Mouse (Mus musculus) midbrain, postnatal 0 days (tissue): ENCODE results near the gene 2700097O09Rik. TPM values are rescaled to one million over a fixed set of nuclear protein-coding genes. Genes with fewer than 3 reads are reported as not detected.

Experiments used
- ATAC-seq: fragments of 200-750 bp; cut with Nextera tagmentation; 2 replicates; pipeline ENCODE4 v1.8.0; 2017; ENCODE audit warnings: moderate number of reproducible peaks, mild to moderate bottlenecking, moderate TSS enrichment, moderate library complexity; ENCODE audit not compliant: low FRiP score
- DNase-seq: peaks from one replicate; pipeline ENCODE4 v3.0.0-alpha.2; 2015; ENCODE audit warnings: low spot score
- H3K27ac ChIP-seq: fragments of 300-500 bp; sonication (generic); 2 replicates; pipeline ENCODE4 v1.5.1; 2014; ENCODE audit warnings: low read depth, mild to moderate bottlenecking, low read length, mixed read lengths
- H3K27me3 ChIP-seq: fragments of 300-500 bp; sonication (generic); 2 replicates; pipeline ENCODE4 v1.6.1; 2014; ENCODE audit warnings: low read length, control low read depth, mixed read lengths; ENCODE audit not compliant: insufficient read depth
- H3K36me3 ChIP-seq: fragments of 300-500 bp; sonication (generic); 2 replicates; pipeline ENCODE4 v1.6.1; 2014; ENCODE audit warnings: low read length, control low read depth, mixed read lengths; ENCODE audit not compliant: insufficient read depth
- H3K4me1 ChIP-seq: fragments of 300-500 bp; sonication (generic); 2 replicates; pipeline ENCODE4 v1.6.1; 2014; ENCODE audit warnings: mild to moderate bottlenecking, control low read depth, antibody characterized with exemption, low read length, mixed read lengths; ENCODE audit not compliant: insufficient read depth
- H3K4me2 ChIP-seq: fragments of 300-500 bp; sonication (generic); 2 replicates; pipeline ENCODE4 v1.6.1; 2014; ENCODE audit warnings: low read depth, mild to moderate bottlenecking, low read length, mixed read lengths; ENCODE audit not compliant: poor library complexity, severe bottlenecking
- H3K4me3 ChIP-seq: fragments of 300-500 bp; sonication (generic); 2 replicates; pipeline ENCODE4 v1.5.1; 2014; ENCODE audit warnings: low read depth, mild to moderate bottlenecking, low read length, moderate library complexity
- H3K9ac ChIP-seq: fragments of 300-500 bp; sonication (generic); replicated peaks from 2 replicates; pipeline ENCODE4 v1.6.1; 2014; ENCODE audit warnings: mild to moderate bottlenecking, low read length, moderate library complexity, mixed read lengths; ENCODE audit not compliant: poor library complexity, severe bottlenecking
- H3K9me3 ChIP-seq: fragments of 300-500 bp; sonication (generic); 2 replicates; pipeline ENCODE4 v1.6.1; 2016; ENCODE audit warnings: low read length, control low read depth
- CTCF ChIP-seq: IDR thresholded peaks from 2 replicates; pipeline ENCODE4 v1.5.1; 2016; ENCODE audit warnings: antibody characterized with exemption, mild to moderate bottlenecking
- WGBS: fragments of 180-500 bp; shearing (Covaris S2); extraction: QIAGEN DNeasy Blood & Tissue Kit; methylation state at CpG from one replicate; pipeline ENCODE4 v1.1.7; 2014; 5-methylcytosine and 5-hydroxymethylcytosine counted together
- polyA plus RNA-seq: library from polyadenylated mRNA; unstranded; fragments of >200 nt; fragmentation: Nextera tagmentation; extraction: Ambion mirVana; gene quantifications from 2 replicates; pipeline ENCODE4 v1.2.1, GENCODE M21; 2015
- total RNA-seq: library from RNA; depleted of rRNA; stranded (reverse); fragments of >200 nt; gene quantifications from 2 replicates; pipeline ENCODE4 v1.2.3, GENCODE M21; 2014

The 2700097O09Rik gene
- total and polyA plus RNA-seq, 2 experiments from 2014 or later: 12.4 to 18.5 TPM

DNA sequence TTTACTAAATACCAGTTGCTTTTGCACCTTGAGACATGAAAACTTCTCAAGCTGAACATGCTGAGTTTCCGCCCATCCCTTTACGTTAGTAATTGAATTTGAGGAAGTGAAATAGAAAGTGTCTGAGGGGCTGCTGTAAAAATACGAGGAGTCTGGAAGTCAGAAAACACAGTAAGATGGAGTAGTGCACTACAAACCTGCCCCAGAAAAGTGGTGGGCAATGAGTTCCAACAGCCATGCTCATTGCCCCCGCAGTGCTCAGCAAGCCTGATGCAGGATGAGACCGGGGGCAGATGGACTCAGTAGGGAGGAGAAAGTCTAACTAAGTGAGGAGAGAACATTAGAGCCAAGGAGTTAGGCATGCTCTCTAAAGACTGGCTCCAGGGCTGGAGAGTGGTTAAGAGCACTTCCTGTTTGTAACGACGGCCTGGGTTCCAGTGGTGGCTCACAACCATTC is 60.5 kb downstream of the 2700097O09Rik start:
- WGBS: 87% methylated on average over 7 of the region's 7 CpGs
- Histone ChIP-seq H3K4me3 (no peak overlapping the region), H3K4me1 (no peaks in the 10 kb centered on the region), H3K4me2 (no peak overlapping the region), H3K9me3 (no peaks in the 10 kb centered on the region), H3K36me3 (no peaks in the 10 kb centered on the region), H3K27ac (no peak overlapping the region), H3K27me3 (no peaks in the 10 kb centered on the region), H3K9ac (no peak overlapping the region)
- DNase-seq (no peak), ATAC-seq (no peak)
- no peak for TF ChIP-seq CTCF

DNA sequence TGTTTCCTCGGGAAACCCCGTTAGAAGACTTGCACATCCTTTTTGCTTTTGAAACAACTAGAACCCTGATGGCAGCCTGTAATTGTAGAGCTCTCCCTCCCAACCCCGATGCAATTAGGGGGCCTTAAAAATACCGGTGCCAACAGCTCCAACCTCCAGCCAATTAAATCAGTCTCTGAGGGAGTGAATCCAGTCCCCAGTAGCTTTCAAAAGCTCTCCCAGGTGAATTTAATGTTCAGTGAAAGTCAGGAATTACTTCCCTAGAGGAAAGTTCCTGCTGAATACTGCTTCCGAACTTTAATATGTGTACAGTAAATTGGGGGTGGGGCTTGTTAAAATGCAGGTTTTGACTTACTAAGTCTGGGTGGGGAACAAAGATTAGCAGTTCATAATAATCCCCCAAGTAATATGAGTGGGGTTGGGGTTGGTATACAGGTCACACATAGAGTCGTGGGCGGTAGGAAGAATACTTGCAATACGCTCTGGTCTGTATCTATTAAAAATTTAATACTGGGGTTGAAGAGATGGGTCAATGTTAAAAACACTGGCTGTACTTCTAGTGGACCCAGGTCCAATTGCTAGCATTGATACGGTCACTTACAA is 62.7 kb downstream of the 2700097O09Rik start:
- 63% methylated on average over 9 of the region's 9 CpGs for WGBS
- H3K4me1 ChIP-seq: no peaks in the 10 kb centered on the region

DNA sequence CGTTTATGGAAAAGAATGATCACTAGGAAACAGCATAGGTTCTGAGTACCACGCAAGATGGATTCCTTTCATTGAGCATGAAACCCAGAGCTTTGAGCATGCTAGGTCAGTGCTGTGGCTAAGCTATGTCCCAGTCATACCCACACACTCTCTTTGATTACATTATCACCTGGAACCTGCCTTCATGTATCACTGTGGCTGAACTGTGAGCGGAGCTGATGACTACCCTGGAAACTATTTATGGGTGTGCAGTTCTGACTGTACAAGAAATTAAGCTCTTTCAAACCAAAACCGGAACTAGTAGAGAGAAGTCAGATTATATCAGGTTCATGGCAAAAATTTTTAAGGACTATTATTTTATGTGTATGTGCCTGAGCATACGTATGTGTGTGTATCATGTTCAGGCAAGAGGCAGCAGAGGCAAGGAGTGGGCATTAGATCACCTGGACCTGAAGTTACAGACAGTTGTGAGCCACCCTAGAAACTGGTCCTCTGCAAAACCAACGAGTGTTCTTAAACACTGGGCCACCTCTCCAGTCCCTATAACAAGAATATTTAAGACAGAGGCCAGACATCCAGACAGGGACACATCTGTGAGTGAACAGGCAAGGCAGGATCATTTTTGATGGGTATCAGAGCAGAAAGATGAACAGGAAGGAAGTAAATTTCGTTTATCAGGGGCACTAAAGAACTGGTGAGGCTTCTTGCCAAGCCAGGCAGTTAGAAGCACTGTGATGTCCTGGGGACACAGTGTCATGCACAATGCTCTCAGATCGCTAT is 63.4 kb downstream of the 2700097O09Rik start:
- DNase-seq: no peak
- no peak for TF ChIP-seq CTCF
- Histone ChIP-seq H3K9ac (no peak overlapping the region), H3K36me3 (no peaks in the 10 kb centered on the region), H3K4me3 (no peak overlapping the region), H3K9me3 (no peaks in the 10 kb centered on the region), H3K4me1 (no peaks in the 10 kb centered on the region), H3K27ac (no peak overlapping the region), H3K27me3 (no peaks in the 10 kb centered on the region), H3K4me2 (no peak overlapping the region)
- ATAC-seq: no peak
- WGBS: 75% methylated on average over 8 of the region's 8 CpGs

More for the DNA sequence above, 62.7 kb downstream of the 2700097O09Rik start:
- Histone ChIP-seq H3K27ac (no peak overlapping the region), H3K27me3 (no peaks in the 10 kb centered on the region), H3K36me3 (no peaks in the 10 kb centered on the region), H3K4me3 (no peak overlapping the region), H3K9me3 (no peaks in the 10 kb centered on the region), H3K4me2 (no peak overlapping the region), H3K9ac (no peak overlapping the region)
- DNase-seq: no peak
- no peak for TF ChIP-seq CTCF
- ATAC-seq: no peak

DNA sequence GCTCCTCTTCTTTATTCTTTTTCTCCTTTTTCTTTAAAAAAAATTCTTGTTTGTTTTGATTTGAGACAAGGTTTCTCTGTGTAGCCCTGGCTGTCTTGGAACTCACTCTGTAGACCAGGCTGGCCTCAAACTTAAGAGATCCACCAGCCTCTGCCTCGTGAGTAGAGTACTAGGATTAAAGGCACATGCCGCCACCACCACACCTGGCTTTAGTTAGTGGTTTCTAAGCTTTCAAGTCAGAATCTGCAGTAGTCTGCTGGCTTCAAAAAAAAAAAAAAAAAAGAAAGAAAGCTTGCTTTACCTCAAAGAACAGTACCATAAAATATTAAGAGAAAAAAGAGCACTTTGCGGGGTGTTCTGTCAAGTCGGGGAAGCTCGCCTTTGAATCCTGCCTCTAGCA is 64.5 kb downstream of the 2700097O09Rik start:
- H3K9ac ChIP-seq: no peak overlapping the region
- H3K27ac ChIP-seq: no peak overlapping the region
- H3K9me3 ChIP-seq: no peaks in the 10 kb centered on the region
- no peak overlapping the region for H3K4me2 ChIP-seq
- WGBS: 83% methylated on average over 5 of the region's 5 CpGs
- no peak overlapping the region for H3K4me3 ChIP-seq
- no peaks in the 10 kb centered on the region for H3K36me3 ChIP-seq
- H3K27me3 ChIP-seq: no peaks in the 10 kb centered on the region
- H3K4me1 ChIP-seq: no peaks in the 10 kb centered on the region
- ATAC-seq (no peak), DNase-seq (no peak)
- TF ChIP-seq CTCF: no peak

DNA sequence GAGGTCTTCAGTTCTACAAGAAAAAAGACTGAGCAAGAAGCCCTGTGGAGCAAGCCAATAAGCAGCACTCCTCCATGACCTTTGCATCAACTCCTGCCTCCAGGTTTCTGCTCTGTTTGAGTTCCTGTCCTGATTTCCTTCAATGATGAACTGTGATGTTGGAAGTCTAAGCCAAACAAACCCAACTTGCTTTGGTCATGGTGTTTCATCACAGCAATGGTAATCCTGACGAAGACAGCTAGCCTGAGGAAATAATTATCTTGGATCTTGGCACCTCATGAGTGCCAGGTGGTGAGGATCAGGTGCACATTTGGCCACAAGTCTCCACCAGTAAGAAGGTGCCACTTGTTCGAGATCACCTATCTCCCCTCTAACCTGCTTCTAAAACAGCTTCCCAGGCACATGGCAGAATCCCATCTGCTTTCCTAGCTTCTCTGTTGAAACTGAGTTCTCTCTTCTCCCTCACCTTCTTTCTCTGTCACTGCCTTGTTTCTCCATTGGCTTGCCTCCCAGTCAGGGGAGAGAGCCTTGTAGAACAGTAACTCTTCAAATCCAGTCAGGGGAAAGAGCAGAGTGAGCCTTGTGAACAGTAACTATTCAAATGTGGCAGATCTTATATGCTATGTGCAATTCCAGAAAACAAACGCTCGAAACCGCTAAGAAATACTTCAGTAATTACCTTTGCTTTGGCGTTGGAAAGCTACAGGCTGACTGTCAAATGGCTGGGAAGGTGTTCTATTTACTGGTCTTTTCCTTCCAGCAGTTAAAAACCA is 66.1 kb downstream of the 2700097O09Rik start, which contains the start of gene Baz1a:
Gene Baz1a, minus strand, starts transcription at position 723 of the 773 bp plus-strand sequence.
- no peaks in the 10 kb centered on the region for H3K4me1 ChIP-seq
- H3K9ac ChIP-seq: no peak within 1 kb of the TSS
- TF ChIP-seq CTCF: no peak
- no peaks in the 10 kb centered on the region for H3K9me3 ChIP-seq
- no peaks in the 10 kb centered on the region for H3K27me3 ChIP-seq
- no peak within 1 kb of the TSS for H3K4me3 ChIP-seq
- H3K27ac ChIP-seq: no peak within 1 kb of the TSS
- no peak within 1 kb of the TSS for H3K4me2 ChIP-seq
- DNase-seq (no peak), ATAC-seq (no peak)
- no peaks in the 10 kb centered on the region for H3K36me3 ChIP-seq
- 91% methylated on average over 6 of the region's 6 CpGs for WGBS

DNA sequence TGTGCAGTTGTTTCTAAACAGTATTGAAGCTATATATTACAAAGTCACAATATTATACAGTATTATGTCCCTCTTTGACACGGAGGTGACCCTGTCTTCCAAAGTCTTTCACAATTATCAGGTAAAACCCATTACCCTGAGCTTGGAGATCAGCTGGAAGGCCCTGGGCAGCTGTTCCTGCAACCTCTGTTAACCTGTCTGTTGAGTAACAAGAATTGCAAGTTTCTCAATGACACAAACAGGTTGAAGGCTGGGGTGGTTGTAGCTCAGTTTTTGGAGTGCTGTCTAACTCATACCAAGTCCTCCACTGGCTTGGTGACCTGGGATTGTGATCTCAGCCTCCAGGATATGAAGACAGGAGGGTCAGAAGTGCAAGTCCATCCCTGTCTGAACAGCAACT is 66.9 kb downstream of the 2700097O09Rik start:
- no peak overlapping the region for H3K9ac ChIP-seq
- no peaks in the 10 kb centered on the region for H3K9me3 ChIP-seq
- no peak overlapping the region for H3K4me2 ChIP-seq
- ATAC-seq (no peak), DNase-seq (no peak)
- WGBS: 87% methylated on average over 1 of the region's 1 CpGs
- H3K4me3 ChIP-seq: no peak overlapping the region
- no peak for TF ChIP-seq CTCF
- H3K27me3 ChIP-seq: no peaks in the 10 kb centered on the region
- no peaks in the 10 kb centered on the region for H3K36me3 ChIP-seq
- H3K27ac ChIP-seq: no peak overlapping the region
- no peaks in the 10 kb centered on the region for H3K4me1 ChIP-seq
